Mouse (Mus musculus): Measurements from ENCODE around the gene Phldb2. TPM values are rescaled to one million over a fixed set of nuclear protein-coding genes. Genes with fewer than 3 reads are reported as not detected.

Phldb2 gene
- polyA plus RNA-seq (2016; fragmentation: Nextera tagmentation; extraction: Ambion mirVana): 17.4 TPM in 2 replicates

DNA sequence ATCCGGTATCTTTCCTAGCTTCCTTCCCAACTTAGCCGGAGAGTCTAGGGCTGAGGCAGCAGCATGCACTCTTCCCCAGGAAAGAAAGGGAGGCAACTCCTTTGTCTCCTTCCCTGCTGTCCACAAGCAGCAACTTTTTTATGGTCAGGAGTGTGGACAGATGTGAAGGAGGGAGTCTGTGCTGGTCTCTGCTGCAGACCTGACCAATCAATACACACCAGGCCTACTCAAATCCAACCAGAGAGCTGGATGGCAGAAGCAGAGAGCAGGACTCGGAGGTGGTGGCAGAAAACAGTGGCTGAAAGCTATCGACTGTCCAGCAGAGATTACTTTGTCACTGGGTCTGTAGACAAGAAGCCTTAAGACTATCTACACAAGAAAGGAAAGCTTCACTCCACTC, at the start of gene Phldb2:
Gene Phldb2 (minus strand): TSS at position 205 of the 400 bp plus-strand sequence.
- H3K4me3 ChIP-seq: peak within 1 kb of the TSS; percentile 35
- H3K9ac ChIP-seq: no peak within 1 kb of the TSS
- H3K4me2 ChIP-seq: peak within 1 kb of the TSS; percentile 27
- peak within 1 kb of the TSS; percentile 60; the same call in 1 of the 2 replicates for H3K27ac ChIP-seq
- 46% methylated on average over 4 of the region's 4 CpGs for WGBS (ENCODE audit: insufficient replicate concordance)
- ATAC-seq: no peak; the same call in 1 of the 2 replicates
- H3K4me1 ChIP-seq: no peaks in the 10 kb centered on the region
- no peaks in the 10 kb centered on the region for H3K9me3 ChIP-seq (replicated peaks)
- no peaks in the 10 kb centered on the region for H3K27me3 ChIP-seq (replicated peaks)
- H3K36me3 ChIP-seq: no peaks in the 10 kb centered on the region

DNA sequence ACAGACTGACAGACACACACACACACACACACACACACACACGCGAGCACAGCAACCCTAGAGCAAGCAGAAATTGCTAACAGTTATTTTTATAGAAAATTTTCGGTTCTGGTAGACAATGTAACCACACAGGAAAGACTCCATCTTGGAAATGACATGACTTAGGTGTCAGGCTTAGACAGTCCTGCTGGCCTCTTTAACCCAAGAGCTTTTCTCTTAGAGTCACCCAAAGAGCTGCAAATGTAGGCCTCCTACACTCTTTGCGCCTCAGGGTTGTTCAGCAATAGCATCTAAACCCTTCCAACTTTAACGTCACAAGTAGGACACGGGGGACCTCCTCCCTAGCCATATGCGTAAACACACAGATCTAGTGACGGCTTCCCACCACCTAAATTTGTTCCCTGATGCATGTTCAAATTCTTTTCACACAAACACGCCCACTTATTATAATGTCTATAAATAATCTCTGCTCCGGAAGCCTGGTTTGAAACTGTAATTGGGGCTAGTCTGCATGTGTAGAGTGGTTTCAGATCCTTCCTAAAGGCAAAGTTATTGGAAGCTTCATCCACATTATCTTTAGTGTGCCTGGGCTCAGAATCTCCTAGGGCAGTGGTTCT, 48.3 kb upstream of the Phldb2 start:
- ATAC-seq: no peak

GRCm38 (mm10) chr16:46000976-46001375, 47.6 kb upstream of the Phldb2 start:
- Histone ChIP-seq H3K9ac (no peak overlapping the region), H3K4me1 (no peaks in the 10 kb centered on the region)
- WGBS (ENCODE audit: insufficient replicate concordance): 67% methylated on average over 3 of the region's 3 CpGs

More for the DNA sequence above, 48.3 kb upstream of the Phldb2 start:
- WGBS (ENCODE audit: insufficient replicate concordance): 72% methylated on average over 10 of the region's 10 CpGs
- H3K4me1 ChIP-seq: no peaks in the 10 kb centered on the region
- H3K9ac ChIP-seq: no peak overlapping the region
- H3K4me3 ChIP-seq: no peak overlapping the region
- H3K27me3 ChIP-seq (replicated peaks): no peaks in the 10 kb centered on the region
- no peaks in the 10 kb centered on the region for H3K36me3 ChIP-seq
- no peak overlapping the region for H3K4me2 ChIP-seq
- no peaks in the 10 kb centered on the region for H3K9me3 ChIP-seq (replicated peaks)
- no peak overlapping the region for H3K27ac ChIP-seq

DNA sequence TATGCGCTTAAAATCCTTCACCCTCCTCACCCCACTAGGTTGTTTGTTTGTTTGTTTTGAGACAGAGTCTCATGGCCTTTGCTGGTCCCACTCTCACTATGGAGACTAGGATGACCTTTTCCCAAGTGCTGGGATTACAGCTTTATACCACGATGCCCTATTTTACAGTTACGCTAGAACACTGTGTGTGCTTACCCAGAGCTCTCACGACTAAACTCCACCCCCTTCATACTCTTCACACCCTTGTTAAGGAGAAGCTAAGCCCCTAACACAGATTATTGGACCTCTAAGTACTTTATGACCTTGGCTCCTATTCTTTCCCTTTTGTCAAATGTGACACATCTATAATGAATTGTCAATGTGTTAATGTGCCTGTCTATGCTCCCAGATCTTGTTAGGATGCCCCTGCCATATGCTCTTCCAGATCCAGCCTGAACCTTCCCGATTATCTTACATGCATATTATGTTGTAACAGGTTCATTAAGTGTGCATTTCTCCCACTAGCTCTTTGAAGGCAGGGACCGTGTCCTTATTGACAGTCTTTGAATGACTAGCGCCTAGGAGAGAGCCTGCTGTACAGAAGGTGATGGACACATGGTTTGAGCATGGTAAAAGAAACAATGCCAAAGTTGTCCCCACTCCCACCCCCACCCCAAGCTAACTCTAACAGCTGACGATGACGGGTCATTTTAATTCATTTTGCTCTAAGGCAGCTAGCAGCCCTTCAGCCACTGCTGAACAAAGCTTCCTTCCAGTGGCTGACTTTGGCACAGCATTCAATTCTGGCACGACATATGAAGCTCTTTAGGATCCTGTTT, 46.2 kb upstream of the Phldb2 start:
- 69% methylated on average over 10 of the region's 10 CpGs for WGBS (ENCODE audit: insufficient replicate concordance)
- ATAC-seq: no peak
- H3K4me2 ChIP-seq: no peak overlapping the region
- no peaks in the 10 kb centered on the region for H3K4me1 ChIP-seq
- H3K9me3 ChIP-seq (replicated peaks): no peaks in the 10 kb centered on the region
- H3K36me3 ChIP-seq: no peaks in the 10 kb centered on the region
- no peak overlapping the region for H3K4me3 ChIP-seq
- H3K27me3 ChIP-seq (replicated peaks): no peaks in the 10 kb centered on the region
- no peak overlapping the region for H3K9ac ChIP-seq
- H3K27ac ChIP-seq: no peak overlapping the region

More at GRCm38 (mm10) chr16:46000976-46001375, 47.6 kb upstream of the Phldb2 start:
- Histone ChIP-seq H3K36me3 (no peaks in the 10 kb centered on the region), H3K27me3 (replicated peaks) (no peaks in the 10 kb centered on the region), H3K27ac (no peak overlapping the region), H3K4me3 (no peak overlapping the region), H3K9me3 (replicated peaks) (no peaks in the 10 kb centered on the region), H3K4me2 (no peak overlapping the region)
- ATAC-seq: no peak

DNA sequence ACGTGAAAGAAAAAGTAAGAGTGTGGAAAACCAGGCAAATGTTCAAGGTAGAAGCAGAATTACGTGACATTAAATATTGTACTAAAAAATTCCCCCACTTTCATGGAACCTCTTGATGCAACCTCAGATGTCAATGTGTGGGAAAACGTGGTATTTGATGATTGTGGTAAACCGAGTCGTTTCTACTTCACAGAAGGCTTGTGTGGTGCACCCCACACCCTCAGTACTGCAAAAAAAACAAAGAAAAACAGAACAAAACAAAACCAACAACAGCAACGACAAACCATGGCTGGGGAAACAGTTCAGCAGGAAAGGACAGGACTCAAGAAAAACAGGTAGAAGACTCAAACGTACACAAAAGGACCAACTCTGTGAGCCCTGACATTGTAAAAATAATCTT, 44.8 kb upstream of the Phldb2 start:
- no peak overlapping the region for H3K27ac ChIP-seq
- 53% methylated on average over 7 of the region's 7 CpGs for WGBS (ENCODE audit: insufficient replicate concordance)
- H3K9me3 ChIP-seq (replicated peaks): no peaks in the 10 kb centered on the region
- H3K9ac ChIP-seq: no peak overlapping the region
- H3K4me3 ChIP-seq: no peak overlapping the region
- no peak overlapping the region for H3K4me2 ChIP-seq
- no peak for ATAC-seq
- no peaks in the 10 kb centered on the region for H3K27me3 ChIP-seq (replicated peaks)
- H3K4me1 ChIP-seq: no peaks in the 10 kb centered on the region
- H3K36me3 ChIP-seq: no peaks in the 10 kb centered on the region

DNA sequence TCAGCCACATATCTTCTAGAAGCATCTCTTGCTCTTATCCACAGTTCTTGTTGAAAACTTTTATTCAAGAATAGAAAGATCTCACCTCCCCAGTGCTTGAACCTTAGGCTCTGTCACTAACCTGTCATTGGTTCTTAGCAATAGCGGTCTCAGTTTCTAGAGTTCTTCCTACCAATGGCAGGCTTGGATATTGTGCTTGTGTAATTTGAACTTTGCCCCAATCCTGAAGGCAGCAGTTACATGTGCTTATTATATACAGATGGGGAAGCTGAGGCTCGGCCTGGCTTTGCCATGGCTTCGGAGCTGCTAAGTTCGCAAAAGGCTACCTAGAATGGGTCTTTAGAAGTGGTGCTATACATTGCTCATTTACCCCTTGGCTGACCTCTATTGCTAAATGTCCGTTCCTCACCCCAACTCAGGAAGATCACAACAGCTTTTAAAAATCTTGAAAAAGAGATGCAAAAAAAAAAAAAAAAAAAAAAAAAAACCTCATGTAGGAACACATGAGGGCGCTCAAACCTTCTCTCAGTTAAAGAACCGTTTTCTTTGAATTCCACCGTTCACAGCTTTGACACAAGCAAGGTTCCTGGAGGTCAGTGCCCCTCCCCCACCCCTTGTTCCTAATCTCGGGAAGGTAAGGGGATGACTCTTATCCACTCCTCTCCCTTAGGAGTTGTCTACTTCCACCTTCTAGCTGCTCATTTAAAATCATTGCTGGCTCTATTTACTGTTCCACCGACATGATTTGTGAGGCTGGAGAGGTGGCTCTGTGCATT, 37.7 kb upstream of the Phldb2 start:
- Histone ChIP-seq H3K9me3 (replicated peaks) (no peaks in the 10 kb centered on the region), H3K4me3 (no peak overlapping the region), H3K4me2 (no peak overlapping the region), H3K9ac (no peak overlapping the region), H3K27me3 (replicated peaks) (no peaks in the 10 kb centered on the region), H3K36me3 (no peaks in the 10 kb centered on the region), H3K27ac (no peak overlapping the region), H3K4me1 (no peaks in the 10 kb centered on the region)
- 46% methylated on average over 10 of the region's 10 CpGs for WGBS (ENCODE audit: insufficient replicate concordance)
- ATAC-seq: no peak

DNA sequence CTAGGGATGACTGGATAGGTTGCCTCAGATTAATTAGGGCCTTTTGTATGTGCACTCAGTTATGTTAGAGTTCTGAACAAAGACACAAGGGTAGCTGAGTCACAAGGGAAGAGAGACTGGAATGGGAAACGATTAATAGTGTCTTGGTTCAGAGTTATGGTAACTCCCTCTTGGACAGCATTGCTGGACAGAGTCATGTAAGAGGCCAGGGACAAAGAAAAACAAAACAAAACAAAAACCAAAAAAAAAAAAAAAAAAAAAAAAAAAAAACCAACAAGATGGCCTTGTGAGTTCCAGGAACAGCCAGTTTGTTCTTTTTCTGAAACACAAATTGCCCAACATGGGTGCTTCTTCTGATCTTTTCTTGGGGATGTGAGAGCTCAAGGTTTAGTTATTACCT, 32.8 kb upstream of the Phldb2 start:
- H3K36me3 ChIP-seq: no peaks in the 10 kb centered on the region
- no peaks in the 10 kb centered on the region for H3K9me3 ChIP-seq (replicated peaks)
- no peak for ATAC-seq
- H3K27me3 ChIP-seq (replicated peaks): no peaks in the 10 kb centered on the region
- H3K4me3 ChIP-seq: no peak overlapping the region
- H3K27ac ChIP-seq: no peak overlapping the region
- no peak overlapping the region for H3K4me2 ChIP-seq
- 70% methylated on average over 1 of the region's 1 CpGs for WGBS (ENCODE audit: insufficient replicate concordance)
- H3K9ac ChIP-seq: no peak overlapping the region
- H3K4me1 ChIP-seq: no peaks in the 10 kb centered on the region

DNA sequence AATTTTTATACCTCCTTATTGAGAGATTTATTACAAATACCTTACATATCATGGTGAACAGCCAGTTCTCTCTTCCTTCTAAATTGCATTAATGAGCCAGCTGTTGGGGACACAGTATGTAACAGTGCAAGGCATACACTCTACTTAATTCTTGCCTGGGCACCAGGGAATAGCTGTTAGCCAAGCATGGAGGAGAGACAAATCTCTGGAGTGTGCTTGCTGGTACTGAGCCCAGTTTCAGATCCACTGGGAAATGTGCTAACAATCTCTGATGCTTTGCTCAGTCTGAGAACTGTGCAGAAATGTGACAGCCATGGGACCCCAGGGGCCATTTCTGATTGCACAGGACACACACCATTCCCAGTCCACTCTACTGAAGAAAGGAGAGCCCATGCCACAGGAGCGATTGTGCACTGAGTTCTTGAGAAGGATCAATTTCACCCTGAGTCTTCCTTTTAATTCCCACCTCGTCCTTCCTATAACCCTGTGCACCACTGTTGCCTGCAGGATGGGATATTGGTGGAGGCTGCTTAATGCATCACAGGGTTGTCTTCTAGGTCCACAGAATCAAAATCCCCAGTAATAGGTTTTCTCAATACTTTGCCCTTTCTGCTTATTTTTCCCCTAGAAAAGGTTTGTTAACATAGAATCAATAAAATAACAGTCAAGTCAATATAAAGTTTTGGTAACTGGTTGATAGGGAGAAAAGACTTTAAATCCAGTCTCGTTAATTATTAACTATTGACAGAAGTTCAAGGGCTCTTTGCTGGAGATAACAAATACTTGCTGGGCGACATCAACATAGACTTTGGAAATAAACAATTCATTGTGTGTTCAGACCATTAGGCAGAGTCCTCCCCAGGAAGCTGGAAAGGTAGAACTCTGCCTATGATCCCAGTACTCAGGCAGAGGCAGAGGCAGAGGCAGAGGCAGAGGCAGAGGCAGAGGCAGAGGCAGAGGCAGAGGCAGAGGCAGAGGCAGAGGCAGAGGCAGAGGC, 31.5 kb upstream of the Phldb2 start:
- no peak overlapping the region for H3K4me3 ChIP-seq
- 52% methylated on average over 4 of the region's 4 CpGs for WGBS (ENCODE audit: insufficient replicate concordance)
- H3K9me3 ChIP-seq (replicated peaks): no peaks in the 10 kb centered on the region
- H3K27ac ChIP-seq: peak overlapping the region; percentile 58; the same call in 1 of the 2 replicates
- no peaks in the 10 kb centered on the region for H3K36me3 ChIP-seq
- H3K4me2 ChIP-seq: 0 out of 2 replicates have a peak overlapping the region, but pooled peaks have one; percentile 4
- H3K9ac ChIP-seq: no peak overlapping the region
- ATAC-seq: peak; percentile 72
- H3K4me1 ChIP-seq: no peaks in the 10 kb centered on the region
- H3K27me3 ChIP-seq (replicated peaks): no peaks in the 10 kb centered on the region

- Histone ChIP-seq H3K9ac (no peak overlapping the region), H3K4me3 (no peak overlapping the region), H3K27ac (no peak overlapping the region), H3K36me3 (no peaks in the 10 kb centered on the region), H3K9me3 (replicated peaks) (no peaks in the 10 kb centered on the region), H3K4me1 (no peaks in the 10 kb centered on the region), H3K27me3 (replicated peaks) (no peaks in the 10 kb centered on the region), H3K4me2 (no peak overlapping the region)
- WGBS (ENCODE audit: insufficient replicate concordance): 85% methylated on average over 1 of the region's 1 CpGs
- no peak for ATAC-seq
These were observed 22.9 kb upstream of the Phldb2 start for GRCm38 (mm10) chr16:45976251-45976650.

- no peaks in the 10 kb centered on the region for H3K36me3 ChIP-seq
- H3K9me3 ChIP-seq (replicated peaks): no peaks in the 10 kb centered on the region
- no peaks in the 10 kb centered on the region for H3K4me1 ChIP-seq
- H3K9ac ChIP-seq: no peak overlapping the region
- H3K27ac ChIP-seq: no peak overlapping the region
- no peaks in the 10 kb centered on the region for H3K27me3 ChIP-seq (replicated peaks)
- no peak overlapping the region for H3K4me3 ChIP-seq
- WGBS (ENCODE audit: insufficient replicate concordance): 51% methylated on average over 9 of the region's 9 CpGs
- H3K4me2 ChIP-seq: no peak overlapping the region
- ATAC-seq: no peak
These were observed 20.7 kb upstream of the Phldb2 start for GRCm38 (mm10) chr16:45973959-45974686.

Measured in liver, embryonic 12.5 days (tissue).